Mouse (Mus musculus): ENCODE results near the gene Magea3. TPM values are rescaled to one million over a fixed set of nuclear protein-coding genes. Genes with fewer than 3 reads are reported as not detected.
"Not testable (repeated sequence)": the region's sequence is repeated elsewhere in the genome, so short reads cannot be mapped to it uniquely, and the experiment has no call there.

The Magea3 gene
- not detected in 2 replicates for polyA plus RNA-seq (2015; fragmentation: Nextera tagmentation; extraction: Ambion mirVana)

DNA sequence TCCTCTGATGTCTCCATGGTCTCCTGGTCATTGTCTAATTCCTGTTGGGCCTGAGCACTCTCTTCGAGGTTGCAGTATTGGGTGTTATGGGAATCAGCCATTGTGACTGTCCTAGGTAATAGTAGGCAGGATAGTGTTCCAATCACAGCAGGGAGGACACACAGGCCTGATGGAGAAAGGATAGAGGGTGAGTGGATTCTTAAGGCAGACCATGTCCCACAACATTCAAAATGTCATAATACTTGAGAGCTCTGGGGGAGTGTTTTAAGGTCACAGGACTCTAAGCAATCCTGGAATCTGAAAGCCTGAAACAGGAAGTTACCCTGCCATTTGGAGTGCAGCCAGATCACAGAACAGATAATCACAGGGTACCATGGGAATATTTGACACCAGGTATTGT lies at the start of gene Magea3:
Magea3 (minus strand) TSS at position 101 of the 400 bp plus-strand sequence.
- WGBS (ENCODE audit: insufficient replicate concordance) = 10% methylated on average over 1 of the region's 1 CpGs

DNA sequence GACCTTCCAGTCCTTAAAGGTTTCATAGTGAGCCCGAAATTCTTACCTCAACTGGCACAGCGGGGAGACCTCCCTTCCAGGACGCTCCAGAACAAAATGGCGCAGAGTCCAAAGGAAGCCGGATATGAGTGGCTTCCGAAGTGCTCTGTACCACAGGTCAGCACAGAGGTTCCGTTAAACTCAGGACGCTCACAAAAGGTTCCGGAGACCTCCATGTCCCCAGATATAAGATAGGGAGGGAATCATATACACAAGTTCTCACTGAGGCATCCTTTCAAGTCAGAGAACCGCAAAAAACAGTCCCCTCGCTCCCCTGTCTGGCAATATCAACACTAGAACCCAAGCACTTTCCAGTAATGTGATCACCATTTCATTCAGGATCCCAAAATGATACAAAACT lies 46.4 kb upstream of the Magea3 start, which contains the start of gene Magea8:
Magea8 (minus strand) TSS at position 101 of the 400 bp plus-strand sequence.
- not testable (repeated sequence) for ATAC-seq (ENCODE audit: low read depth); H3K4me1 ChIP-seq (ENCODE audit: control insufficient read depth, low read depth, low read length); H3K27me3 ChIP-seq (ENCODE audit: control insufficient read depth, insufficient read depth, low read depth, low read length); H3K9me3 ChIP-seq (replicated peaks; ENCODE audit: control insufficient read depth, low read length); H3K36me3 ChIP-seq (ENCODE audit: control insufficient read depth, insufficient read depth); H3K4me2 ChIP-seq (ENCODE audit: low read depth, low read length); H3K4me3 ChIP-seq (ENCODE audit: low read depth, low read length); H3K9ac ChIP-seq (ENCODE audit: low read depth, low read length); H3K27ac ChIP-seq (ENCODE audit: low read length)
- WGBS (ENCODE audit: insufficient replicate concordance) = 74% methylated on average over 9 of the region's 11 CpGs

More for the DNA sequence above, at the start of gene Magea3:
- H3K27me3 ChIP-seq (ENCODE audit: control insufficient read depth, insufficient read depth, low read depth, low read length); H3K9me3 ChIP-seq (replicated peaks; ENCODE audit: control insufficient read depth, low read length); H3K27ac ChIP-seq (ENCODE audit: low read length); H3K4me1 ChIP-seq (ENCODE audit: control insufficient read depth, low read depth, low read length); ATAC-seq (ENCODE audit: low read depth); H3K9ac ChIP-seq (ENCODE audit: low read depth, low read length); H3K4me2 ChIP-seq (ENCODE audit: low read depth, low read length); H3K36me3 ChIP-seq (ENCODE audit: control insufficient read depth, insufficient read depth); H3K4me3 ChIP-seq (ENCODE audit: low read depth, low read length): not testable (repeated sequence)

DNA sequence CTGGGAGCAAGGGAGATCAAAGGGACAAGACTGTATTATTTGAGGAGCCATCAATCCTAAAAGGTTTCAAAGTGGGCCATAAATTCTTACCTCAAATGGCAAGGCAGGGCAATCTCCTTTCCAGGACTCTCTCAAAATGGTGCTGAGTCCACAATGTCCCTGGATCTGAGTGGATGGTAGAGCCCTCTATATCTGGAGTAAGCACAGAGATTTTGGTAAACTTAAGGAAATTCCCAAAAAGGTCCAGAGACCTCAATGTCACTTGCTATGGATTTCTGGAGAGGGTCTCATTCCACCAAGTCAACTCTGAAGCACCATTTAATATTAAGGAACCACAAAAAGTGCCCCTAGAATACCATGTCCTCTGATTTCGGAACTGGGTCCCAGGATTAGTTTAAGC lies 13.4 kb downstream of the Magea3 start, which contains the start of gene Magea6:
Magea6 (minus strand) TSS at position 101 of the 400 bp plus-strand sequence.
- not testable (repeated sequence) for H3K4me2 ChIP-seq (ENCODE audit: low read depth, low read length); H3K27me3 ChIP-seq (ENCODE audit: control insufficient read depth, insufficient read depth, low read depth, low read length); H3K36me3 ChIP-seq (ENCODE audit: control insufficient read depth, insufficient read depth); H3K4me1 ChIP-seq (ENCODE audit: control insufficient read depth, low read depth, low read length); ATAC-seq (ENCODE audit: low read depth); H3K9me3 ChIP-seq (replicated peaks; ENCODE audit: control insufficient read depth, low read length); H3K27ac ChIP-seq (ENCODE audit: low read length); H3K9ac ChIP-seq (ENCODE audit: low read depth, low read length); H3K4me3 ChIP-seq (ENCODE audit: low read depth, low read length)
- 43% methylated on average over 1 of the region's 1 CpGs for WGBS (ENCODE audit: insufficient replicate concordance)

Other genes with a start within 250 kb of the Magea3 start
- not detected in 2 replicates for gene Cldn34b1, start 59.2 kb downstream of the Magea3 start, polyA plus RNA-seq (2015; fragmentation: Nextera tagmentation; extraction: Ambion mirVana)
- gene Magea6, start 13.5 kb downstream of the Magea3 start, polyA plus RNA-seq (2015; fragmentation: Nextera tagmentation; extraction: Ambion mirVana) = not detected in 2 replicates
- not detected in 2 replicates for gene Magea8, start 46.3 kb upstream of the Magea3 start, polyA plus RNA-seq (2015; fragmentation: Nextera tagmentation; extraction: Ambion mirVana)
- gene Magea5, start 113.6 kb upstream of the Magea3 start, polyA plus RNA-seq (2015; fragmentation: Nextera tagmentation; extraction: Ambion mirVana) = not detected in 2 replicates
- gene Magea1, start 140.3 kb upstream of the Magea3 start, polyA plus RNA-seq (2015; fragmentation: Nextera tagmentation; extraction: Ambion mirVana) = not detected in 2 replicates
- gene Magea2, start 144.2 kb upstream of the Magea3 start, polyA plus RNA-seq (2015; fragmentation: Nextera tagmentation; extraction: Ambion mirVana) = not detected in 2 replicates
- not detected in 2 replicates for gene Cldn34b2, start 178.9 kb upstream of the Magea3 start, polyA plus RNA-seq (2015; fragmentation: Nextera tagmentation; extraction: Ambion mirVana)

Measured in liver, embryonic 16.5 days (tissue).